Mouse (Mus musculus): ENCODE results near the gene Plcg1. TPM values are rescaled to one million over a fixed set of nuclear protein-coding genes. Genes with fewer than 3 reads are reported as not detected.

The Plcg1 gene
- 100 to 1,000 TPM in 1 of 2 experiments, 10 to 100 TPM in 1; 72.2 to 109 TPM for total RNA-seq (2021)
- long read RNA-seq, experiment 1, partial matches to known transcripts = 13 of 43 reads
- long read RNA-seq, experiment 1, other reads (novel, unspliced or antisense) = 30 of 43 reads
- long read RNA-seq, experiment 2, partial matches to known transcripts = 17 of 37 reads
- long read RNA-seq, experiment 2, other reads (novel, unspliced or antisense) = 20 of 37 reads

GRCm38 (mm10) chr2:160731117-160731838 is at the start of gene Plcg1:
Plcg1 (plus strand) TSS chr2:160731300.
- peak; percentile 96 for DNase-seq

GRCm38 (mm10) chr2:160700271-160700670 is 30.8 kb upstream of the Plcg1 start:
- DNase-seq = peak; percentile 65

GRCm38 (mm10) chr2:160701603-160702002 is 29.5 kb upstream of the Plcg1 start:
- DNase-seq = no peak

GRCm38 (mm10) chr2:160702824-160703223 is 28.3 kb upstream of the Plcg1 start:
- no peak for DNase-seq

- no peak for DNase-seq
Measured at GRCm38 (mm10) chr2:160707673-160708072, 23.4 kb upstream of the Plcg1 start.

- no peak for DNase-seq
Measured at GRCm38 (mm10) chr2:160715463-160716030, 15.6 kb upstream of the Plcg1 start.

GRCm38 (mm10) chr2:160717269-160717668 is 13.8 kb upstream of the Plcg1 start:
- peak; percentile 61 for DNase-seq

GRCm38 (mm10) chr2:160718811-160719210 is 12.3 kb upstream of the Plcg1 start:
- no peak for DNase-seq

- DNase-seq = no peak
Measured at GRCm38 (mm10) chr2:160722714-160723113, 8.4 kb upstream of the Plcg1 start.

- DNase-seq = no peak
Measured at GRCm38 (mm10) chr2:160723613-160724375, 7.3 kb upstream of the Plcg1 start.

- DNase-seq = no peak
Measured at GRCm38 (mm10) chr2:160724536-160724935, 6.6 kb upstream of the Plcg1 start.

- no peak for DNase-seq
Measured at GRCm38 (mm10) chr2:160725877-160726864, 4.9 kb upstream of the Plcg1 start.

GRCm38 (mm10) chr2:160728972-160729371 is 2.1 kb upstream of the Plcg1 start:
- DNase-seq = no peak

- DNase-seq = no peak
Measured at GRCm38 (mm10) chr2:160729436-160729835, 1.7 kb upstream of the Plcg1 start.

- no peak for DNase-seq
Measured at GRCm38 (mm10) chr2:160729851-160730796, 976 bp upstream of the Plcg1 start.

- no peak for DNase-seq
Measured at GRCm38 (mm10) chr2:160730797-160731116, 343 bp upstream of the Plcg1 start.

GRCm38 (mm10) chr2:160731839-160732261 is 750 bp downstream of the Plcg1 start:
- DNase-seq = peak; percentile 78

- no peak for DNase-seq
Measured at GRCm38 (mm10) chr2:160732420-160732995, 1.4 kb downstream of the Plcg1 start.

- DNase-seq = no peak
Measured at GRCm38 (mm10) chr2:160733131-160733531, 2.0 kb downstream of the Plcg1 start.

GRCm38 (mm10) chr2:160734331-160734730 is 3.2 kb downstream of the Plcg1 start:
- DNase-seq = no peak
